Comparison of ENCODE assay signal across 8 mouse cellular contexts in genomic region chr17:71486231-71486851, GRCm38 (mm10). TPM values are rescaled to one million over a fixed set of nuclear protein-coding genes. Genes with fewer than 3 reads are reported as not detected.
DNase-seq lines count a peak whose midpoint lies in the region; ATAC-seq lines count a peak whose summit lies in the region.

No protein-coding gene starts in this region.

- H3K4me1 ChIP-seq in heart, embryonic 13.5 days = peaks cover 11% of the 10 kb centered on the region
- peaks cover 17% of the 10 kb centered on the region for H3K4me1 ChIP-seq in limb, embryonic 10.5 days
- no peaks in the 10 kb centered on the region for H3K4me1 ChIP-seq in midbrain, embryonic 15.5 days

- no peak for ATAC-seq in heart, embryonic 13.5 days (ENCODE audit: extremely low read depth, insufficient number of reproducible peaks, low FRiP score, low TSS enrichment)
- ATAC-seq in monocyte, adult 5-6 weeks (replicated peaks; ENCODE audit: insufficient number of reproducible peaks, low FRiP score, low TSS enrichment, poor library complexity, severe bottlenecking) = peak; percentile 34
- ATAC-seq in midbrain, embryonic 15.5 days (replicated peaks) = no peak

- H3K36me3 ChIP-seq in heart, embryonic 13.5 days = no peaks in the 10 kb centered on the region
- H3K36me3 ChIP-seq in limb, embryonic 10.5 days = no peaks in the 10 kb centered on the region
- H3K36me3 ChIP-seq in midbrain, embryonic 15.5 days (replicated peaks) = no peaks in the 10 kb centered on the region

- H3K9ac ChIP-seq in heart, embryonic 13.5 days = peak overlapping the region; percentile 37; the same call in 1 of the 2 replicates
- H3K9ac ChIP-seq in midbrain, embryonic 15.5 days = no peak overlapping the region

- peak; percentile 12 for DNase-seq in urinary bladder, postnatal 14 days (ENCODE audit: low spot score)
- DNase-seq in urinary bladder, adult 2 months (ENCODE audit: low spot score) = no peak
- peak; percentile 36 for DNase-seq in limb, embryonic 10.5 days (ENCODE audit: low spot score)
- DNase-seq in adrenal gland, adult 18-20 months (ENCODE audit: low spot score in 2 of 2) = no peak
- DNase-seq in MN1 (ENCODE audit: low spot score) = no peak

- H3K27ac ChIP-seq in heart, embryonic 13.5 days (replicated peaks) = peak overlapping the region; percentile 39; the same call in 1 of the 2 replicates
- peak overlapping the region; percentile 63; the same call in 1 of the 2 replicates for H3K27ac ChIP-seq in limb, embryonic 10.5 days
- H3K27ac ChIP-seq in midbrain, embryonic 15.5 days = no peak overlapping the region

- H3K27me3 ChIP-seq in heart, embryonic 13.5 days (replicated peaks) = no peaks in the 10 kb centered on the region
- no peaks in the 10 kb centered on the region for H3K27me3 ChIP-seq in limb, embryonic 10.5 days (ENCODE audit: low read depth, poor library complexity, severe bottlenecking)
- H3K27me3 ChIP-seq in midbrain, embryonic 15.5 days (replicated peaks) = no peaks in the 10 kb centered on the region

- 32% methylated on average over 8 of the region's 8 CpGs for WGBS in heart, embryonic 13.5 days
- 30% methylated on average over 8 of the region's 8 CpGs for WGBS in limb, embryonic 10.5 days
- WGBS in midbrain, embryonic 15.5 days = 56% methylated on average over 8 of the region's 8 CpGs

- H3K4me3 ChIP-seq in heart, embryonic 13.5 days = no peak overlapping the region
- no peak overlapping the region for H3K4me3 ChIP-seq in limb, embryonic 10.5 days
- H3K4me3 ChIP-seq in midbrain, embryonic 15.5 days = no peak overlapping the region

- peak overlapping the region; percentile 38 for H3K4me2 ChIP-seq in heart, embryonic 13.5 days
- H3K4me2 ChIP-seq in midbrain, embryonic 15.5 days = no peak overlapping the region

- H3K9me3 ChIP-seq in heart, embryonic 13.5 days = no peaks in the 10 kb centered on the region
- no peaks in the 10 kb centered on the region for H3K9me3 ChIP-seq in limb, embryonic 10.5 days (replicated peaks)
- H3K9me3 ChIP-seq in midbrain, embryonic 15.5 days = no peaks in the 10 kb centered on the region

RNA-seq across cellular contexts. Expression of gene Smchd1, which starts 11.2 kb away (rescaled TPM):
- 25.9 and 26.4 TPM in 2 replicates for polyA plus RNA-seq in urinary bladder, adult 2 months (2012; rRNA removed)
- polyA plus RNA-seq in heart, embryonic 13.5 days (2015; fragmentation: Nextera tagmentation; extraction: Ambion mirVana) = 34.9 and 38.4 TPM in 2 replicates
- 73.6 and 82.6 TPM in 2 replicates for polyA plus RNA-seq in limb, embryonic 10.5 days (2016; fragmentation: Nextera tagmentation; extraction: Ambion mirVana)
- 196 to 255 TPM (median 202 TPM) in 3 replicates for total RNA-seq in monocyte, adult 5-6 weeks (2017)
- 10 to 100 TPM; 38.9 to 51.1 TPM for total RNA-seq in adrenal gland, adult 18-20 months (2021)
- polyA plus RNA-seq in midbrain, embryonic 15.5 days (2015; fragmentation: Nextera tagmentation; extraction: Ambion mirVana) = 48.1 and 51.8 TPM in 2 replicates

RNA-seq across cellular contexts. Expression of gene Gm4707, which starts 26.6 kb away (rescaled TPM):
- 0.47 and 1.2 TPM in 2 replicates for polyA plus RNA-seq in urinary bladder, adult 2 months (2012; rRNA removed)
- polyA plus RNA-seq in heart, embryonic 13.5 days (2015; fragmentation: Nextera tagmentation; extraction: Ambion mirVana) = 1.7 and 2.5 TPM in 2 replicates
- 5.1 and 6.9 TPM in 2 replicates for polyA plus RNA-seq in limb, embryonic 10.5 days (2016; fragmentation: Nextera tagmentation; extraction: Ambion mirVana)
- 11.7 to 54.1 TPM (median 17.0 TPM) in 3 replicates for total RNA-seq in monocyte, adult 5-6 weeks (2017)
- total RNA-seq in adrenal gland, adult 18-20 months (2021) = 1 to 10 TPM in 1 of 2 experiments, under 1 TPM in 1; 0.83 to 2.7 TPM
- 2.8 and 3.2 TPM in 2 replicates for polyA plus RNA-seq in midbrain, embryonic 15.5 days (2015; fragmentation: Nextera tagmentation; extraction: Ambion mirVana)

RNA-seq across cellular contexts. Expression of gene Ndc80, which starts 40.3 kb away (rescaled TPM):
- polyA plus RNA-seq in urinary bladder, adult 2 months (2012; rRNA removed) = 0.96 and 1.1 TPM in 2 replicates
- 30.8 and 34.1 TPM in 2 replicates for polyA plus RNA-seq in heart, embryonic 13.5 days (2015; fragmentation: Nextera tagmentation; extraction: Ambion mirVana)
- 53.4 and 59.9 TPM in 2 replicates for polyA plus RNA-seq in limb, embryonic 10.5 days (2016; fragmentation: Nextera tagmentation; extraction: Ambion mirVana)
- 27.2 to 27.7 TPM (median 27.3 TPM) in 3 replicates for total RNA-seq in monocyte, adult 5-6 weeks (2017)
- total RNA-seq in adrenal gland, adult 18-20 months (2021) = under 1 TPM; 0.70 to 0.83 TPM
- polyA plus RNA-seq in midbrain, embryonic 15.5 days (2015; fragmentation: Nextera tagmentation; extraction: Ambion mirVana) = 5.1 and 6.6 TPM in 2 replicates

Comparison
In these comparisons a context has a peak if more than half of its experiments do, and no peak if none do; other contexts are left out.
1. DNase-seq: peak in urinary bladder, postnatal 14 days (single experiment) and limb, embryonic 10.5 days (single experiment); none in urinary bladder, adult 2 months (single experiment), adrenal gland, adult 18-20 months (0 of 2) and MN1 (single experiment).